Mouse (Mus musculus) CH12.LX (cell line): ENCODE measurements at regions not wholly inside any gene's neighbourhood (a gene's known extent, or its start where the extent isn't known, plus 50 kb on each side); places are given as distances from the start of the nearest gene placed in this dataset.

Experiments used
- DNase-seq: peaks from one replicate; pipeline ENCODE4 v3.0.0-alpha.2; 2013; ENCODE audit errors: extremely low read depth
- H3K27ac ChIP-seq: 2 replicates; pipeline ENCODE4 v1.5.1; 2012; ENCODE audit warnings: low read depth, mild to moderate bottlenecking, control low read depth, moderate library complexity; ENCODE audit not compliant: insufficient read depth
- H3K27me3 ChIP-seq: replicated peaks from 2 replicates; pipeline ENCODE3; 2012; ENCODE audit warnings: inconsistent platforms
- H3K36me3 ChIP-seq, 2 experiments: replicated peaks in 1 of 2; 2 replicates each; pipeline versions ENCODE3 to v1.6.1; 2012; ENCODE audit warnings: inconsistent platforms in 1 of 2, low read length in 1 of 2, mild to moderate bottlenecking in 1 of 2, mixed read lengths in 1 of 2, moderate library complexity in 1 of 2; ENCODE audit not compliant: control insufficient read depth in 1 of 2, insufficient read depth in 1 of 2
- H3K4me1 ChIP-seq, 2 experiments: 2 replicates each; pipeline ENCODE4 v1.6.1; 2012; ENCODE audit warnings: inconsistent platforms in 1 of 2, moderate library complexity in 1 of 2; ENCODE audit not compliant: insufficient read depth in 2 of 2, control insufficient read depth in 1 of 2
- H3K4me2 ChIP-seq: 2 replicates; pipeline ENCODE4 v1.6.1; 2012; ENCODE audit warnings: low read depth, mild to moderate bottlenecking, control low read depth; ENCODE audit not compliant: poor library complexity, insufficient read depth, severe bottlenecking
- H3K4me3 ChIP-seq, 3 experiments: fragments of 150-350 bp in 1 of 3; sonication (generic) in 1 of 3; replicated peaks in 1 of 3; 2 replicates each; pipeline versions ENCODE3 to v1.5.1; 2011 to 2012; ENCODE audit warnings: low read depth in 2 of 3, low read length in 2 of 3, mild to moderate bottlenecking in 2 of 3, moderate library complexity in 2 of 3, control low read depth in 1 of 3, improper control_type of control experiment in 1 of 3, inconsistent platforms in 1 of 3, mixed read lengths in 1 of 3; ENCODE audit not compliant: poor library complexity in 1 of 3
- H3K79me2 ChIP-seq: replicated peaks from 2 replicates; pipeline ENCODE4 v1.6.1; 2012; ENCODE audit warnings: mild to moderate bottlenecking, moderate library complexity; ENCODE audit not compliant: control insufficient read depth, poor library complexity, insufficient read depth, severe bottlenecking; ENCODE audit errors: extremely low read depth
- H3K9ac ChIP-seq: 2 replicates; pipeline ENCODE4 v1.6.1; 2012; ENCODE audit warnings: low read depth, mild to moderate bottlenecking, control low read depth, moderate library complexity; ENCODE audit not compliant: insufficient read depth
- H3K9me3 ChIP-seq: replicated peaks from 2 replicates; pipeline ENCODE3; 2012; ENCODE audit warnings: low read length, inconsistent platforms, mixed read lengths
- CTCF ChIP-seq, 2 experiments: IDR thresholded peaks in 1 of 2; conservative IDR thresholded peaks in 1 of 2; 2 replicates each; pipeline ENCODE4 v1.5.1; 2011 to 2012; ENCODE audit warnings: low read depth in 2 of 2, low read length in 2 of 2, improper control_type of control experiment in 1 of 2, inconsistent platforms in 1 of 2, mild to moderate bottlenecking in 1 of 2, moderate library complexity in 1 of 2
- ELF1 ChIP-seq: IDR thresholded peaks from 2 replicates; pipeline ENCODE4 v1.6.1; 2014; ENCODE audit warnings: low read depth, mild to moderate bottlenecking, inconsistent platforms, low read length, improper control_type of control experiment
- ETS1 ChIP-seq: conservative IDR thresholded peaks from 2 replicates; pipeline ENCODE4 v1.6.1; 2012; ENCODE audit warnings: low read depth, mild to moderate bottlenecking, inconsistent platforms, low read length, improper control_type of control experiment, moderate library complexity
- HCFC1 ChIP-seq: IDR thresholded peaks from 2 replicates; pipeline ENCODE4 v1.6.1; 2012; ENCODE audit warnings: low read depth, mild to moderate bottlenecking, inconsistent platforms, low read length, improper control_type of control experiment
- IRF4 ChIP-seq: IDR thresholded peaks from 2 replicates; pipeline ENCODE4 v1.6.1; 2014; ENCODE audit warnings: low read depth, mild to moderate bottlenecking, inconsistent platforms, low read length, improper control_type of control experiment
- JUN ChIP-seq: IDR thresholded peaks from 2 replicates; pipeline ENCODE4 v1.6.1; 2011; ENCODE audit warnings: low read depth, mild to moderate bottlenecking, low read length, improper control_type of control experiment, moderate library complexity; ENCODE audit not compliant: insufficient read depth
- JUND ChIP-seq: conservative IDR thresholded peaks from 2 replicates; pipeline ENCODE4 v1.6.1; 2011; ENCODE audit warnings: low read depth, low read length, improper control_type of control experiment
- MAX ChIP-seq: IDR thresholded peaks from 2 replicates; pipeline ENCODE4 v1.6.1; 2011; ENCODE audit warnings: low read length, improper control_type of control experiment
- NELFE ChIP-seq: IDR thresholded peaks from 2 replicates; pipeline ENCODE4 v1.6.1; 2011; ENCODE audit warnings: low read depth, low read length, improper control_type of control experiment
- NRF1 ChIP-seq: IDR thresholded peaks from 2 replicates; pipeline ENCODE4 v1.6.1; 2014; ENCODE audit warnings: low read depth, mild to moderate bottlenecking, inconsistent platforms, low read length, improper control_type of control experiment, moderate library complexity
- POLR2AphosphoS2 ChIP-seq: IDR thresholded peaks from 2 replicates; pipeline ENCODE4 v1.6.1; 2011; ENCODE audit warnings: low read depth, low read length, improper control_type of control experiment
- RAD21 ChIP-seq: IDR thresholded peaks from 2 replicates; pipeline ENCODE4 v1.6.1; 2011; ENCODE audit warnings: low read depth, mild to moderate bottlenecking, low read length, improper control_type of control experiment, moderate library complexity
- RCOR1 ChIP-seq: conservative IDR thresholded peaks from 2 replicates; pipeline ENCODE4 v1.6.1; 2012; ENCODE audit warnings: low read depth, mild to moderate bottlenecking, inconsistent platforms, low read length, improper control_type of control experiment
- SMC3 ChIP-seq: IDR thresholded peaks from 2 replicates; pipeline ENCODE4 v1.6.1; 2011; ENCODE audit warnings: low read depth, low read length, improper control_type of control experiment
- UBTF ChIP-seq: IDR thresholded peaks from 2 replicates; pipeline ENCODE4 v1.6.1; 2012; ENCODE audit warnings: low read depth, mild to moderate bottlenecking, inconsistent platforms, low read length, improper control_type of control experiment, moderate library complexity
- dilution Hi-C: fragments of 300-500 bp; cut with MboI; formaldehyde crosslinking; loops from 2 replicates; pipeline ENCODE4 v1.14.3; 2020; ENCODE audit warnings: low sequenced_read_pairs; ENCODE audit not compliant: extremely low pct_unique_long_range_greater_than_20kb, extremely low pct_ligation_motif_present
- in situ Hi-C: fragments of 300-500 bp; cut with MboI; formaldehyde crosslinking; loops from 3 replicates; pipeline ENCODE4 v1.14.3; 2019; ENCODE audit warnings: low sequenced_read_pairs, low pct_ligation_motif_present, low pct_unique_long_range_greater_than_20kb, mixed read lengths

DNA sequence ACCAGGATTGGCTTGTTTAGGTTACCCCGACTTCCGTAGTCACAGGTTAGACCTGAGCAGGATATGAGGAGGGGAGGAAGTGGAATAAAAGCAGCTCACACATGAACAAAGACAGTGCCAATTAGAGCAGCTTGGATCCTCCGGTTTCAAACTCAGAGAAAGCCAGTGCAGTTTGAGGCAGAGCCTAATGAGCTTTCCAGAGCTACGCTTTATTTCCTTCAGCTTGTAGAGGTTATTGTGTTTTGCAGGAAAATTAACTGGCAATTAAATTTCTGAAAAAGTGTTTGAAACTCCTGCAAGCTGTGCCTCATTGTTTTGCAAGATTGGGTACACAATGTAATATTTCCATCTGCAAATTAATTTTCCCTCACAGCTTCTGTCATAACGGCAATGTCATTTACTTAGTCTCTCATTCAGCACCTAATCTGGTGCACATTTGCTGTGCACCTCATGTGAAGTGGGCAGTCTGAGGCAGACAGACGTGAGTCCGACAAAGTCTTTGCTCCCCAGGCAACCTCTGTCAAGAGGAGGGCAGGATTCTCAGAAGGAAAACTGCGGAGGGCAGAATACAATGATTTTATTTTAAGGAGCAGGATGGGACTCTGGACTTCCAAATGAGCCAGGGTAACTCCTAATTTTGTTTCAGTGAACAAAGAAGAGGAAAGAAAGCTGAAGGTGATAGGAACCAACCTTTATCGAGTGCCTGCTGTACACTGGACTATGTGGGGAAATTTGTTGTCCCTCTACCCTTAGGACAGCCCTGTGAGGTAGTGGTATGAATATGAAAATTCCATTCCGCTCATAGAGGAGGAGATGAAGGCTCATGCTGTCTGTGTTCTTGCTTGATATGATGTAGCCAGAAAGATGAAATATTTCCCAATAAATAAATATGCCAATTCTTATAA is 217.6 kb upstream of the Nlrp1b start:
- Histone ChIP-seq H3K4me2 (no peak overlapping the region), H3K4me1 (peaks cover 0 to 4% of the 10 kb centered on the region in 2 experiments; a peak in 1 of 4 replicates), H3K9me3 (no peaks in the 10 kb centered on the region), H3K4me3 (no peak overlapping the region), H3K27ac (no peak overlapping the region), H3K36me3 (no peaks in the 10 kb centered on the region), H3K27me3 (peaks cover 57% of the 10 kb centered on the region), H3K9ac (no peak overlapping the region), H3K79me2 (no peaks in the 10 kb centered on the region)
- no peak for DNase-seq
- in situ Hi-C loops: no loop called here
- dilution Hi-C loops: no loop called here
- TF ChIP-seq ELF1 (no peak), HCFC1 (no peak), NRF1 (no peak), ETS1 (no peak), NELFE (no peak), POLR2AphosphoS2 (no peak), JUN (no peak), MAX (no peak)

DNA sequence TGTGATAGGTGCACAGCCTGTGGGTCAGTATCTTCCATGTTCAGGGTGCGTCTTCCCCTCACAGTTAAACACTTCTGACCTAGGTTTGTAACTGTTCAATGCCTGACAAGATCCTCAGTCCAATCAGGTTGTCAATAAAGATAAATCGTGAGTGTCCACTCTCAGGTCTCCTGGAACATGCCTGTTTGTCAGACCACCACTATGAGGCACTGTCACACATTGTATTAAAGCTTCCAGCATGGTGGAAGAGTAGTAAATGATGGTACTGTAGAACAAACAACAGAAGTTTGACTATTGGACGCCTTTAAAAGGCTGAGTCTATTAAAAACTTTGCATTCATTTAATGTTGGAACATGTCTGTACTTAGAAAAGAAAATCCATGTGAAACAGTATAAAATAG is 249.6 kb upstream of the Nlrp1b start:
- H3K79me2 ChIP-seq: no peaks in the 10 kb centered on the region
- no peak overlapping the region for H3K4me3 ChIP-seq
- peak; percentile 51 for TF ChIP-seq RAD21
- TF ChIP-seq CTCF (conservative IDR thresholded peaks at IDR 0.05 in 1 of 2, IDR thresholded peaks at IDR 0.05 in 1 of 2; ENCODE audit: low read depth in 2 of 2, low read length in 2 of 2): peak in 1 of 2 experiments; percentile 54; a peak in 2 of 4 replicates
- TF ChIP-seq JUND: no peak
- peak; percentile 20; the same call in 1 of the 2 replicates for TF ChIP-seq SMC3
- TF ChIP-seq UBTF: no peak
- DNase-seq: no peak
- in situ Hi-C loops: no loop called here
- no peak overlapping the region for H3K9ac ChIP-seq
- no peak overlapping the region for H3K4me2 ChIP-seq
- dilution Hi-C loops: no loop called here
- H3K27me3 ChIP-seq: peaks cover 96% of the 10 kb centered on the region
- no peaks in the 10 kb centered on the region for H3K4me1 ChIP-seq
- H3K9me3 ChIP-seq: no peaks in the 10 kb centered on the region
- no peak overlapping the region for H3K27ac ChIP-seq
- H3K36me3 ChIP-seq: no peaks in the 10 kb centered on the region

DNA sequence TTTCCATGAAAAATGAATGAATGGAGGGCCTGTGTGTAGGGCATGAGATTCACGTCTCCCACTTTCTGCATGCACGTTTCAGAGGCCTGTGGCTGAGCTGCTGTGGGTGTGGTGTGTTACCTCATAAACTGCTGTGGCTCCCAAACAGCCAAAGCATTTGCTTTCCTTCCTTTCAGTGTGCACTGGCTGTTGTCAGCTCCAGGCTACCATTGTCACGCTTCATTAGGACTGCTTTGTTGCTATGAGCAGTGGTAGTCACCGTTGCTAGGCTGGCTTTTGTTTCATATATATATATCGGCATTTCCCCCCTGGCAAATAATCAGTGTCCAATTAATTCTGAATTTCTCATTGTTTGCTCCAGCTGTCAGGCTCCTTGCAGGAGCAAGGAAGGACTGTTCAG is 251.9 kb upstream of the Wscd1 start:
- H3K4me3 ChIP-seq: no peak overlapping the region
- no peak for TF ChIP-seq IRF4
- TF ChIP-seq JUN: no peak
- no peak for TF ChIP-seq RCOR1
- TF ChIP-seq, all 38 proteins: peak for 0
- DNase-seq: no peak
- Histone ChIP-seq H3K4me1 (no peaks in the 10 kb centered on the region), H3K9ac (no peak overlapping the region), H3K79me2 (no peaks in the 10 kb centered on the region), H3K4me2 (no peak overlapping the region), H3K27ac (no peak overlapping the region), H3K9me3 (peaks cover 8% of the 10 kb centered on the region), H3K36me3 (no peaks in the 10 kb centered on the region), H3K27me3 (peaks cover 90% of the 10 kb centered on the region)
- in situ Hi-C loops: no loop called here
- dilution Hi-C loops: no loop called here
